Mouse (Mus musculus) embryonic facial prominence, embryonic 11.5 days (tissue): ENCODE data around the gene Dync1li2. TPM values are rescaled to one million over a fixed set of nuclear protein-coding genes. Genes with fewer than 3 reads are reported as not detected.

Experiments
- ATAC-seq: fragments of 200-750 bp; cut with Nextera tagmentation; replicated peaks from 2 replicates; pipeline ENCODE4 v1.8.0; 2017; ENCODE audit warnings: low read depth; ENCODE audit not compliant: insufficient number of reproducible peaks, low FRiP score, low TSS enrichment
- DNase-seq: peaks from one replicate; pipeline ENCODE4 v3.0.0-alpha.2; 2015; ENCODE audit warnings: low spot score
- H3K27ac ChIP-seq: fragments of 300-500 bp; sonication (generic); replicated peaks from 2 replicates; pipeline ENCODE4 v1.5.1; 2014; ENCODE audit warnings: mild to moderate bottlenecking, low read depth, low read length, control low read depth
- H3K27me3 ChIP-seq: fragments of 300-500 bp; sonication (generic); 2 replicates; pipeline ENCODE4 v1.6.1; 2014; ENCODE audit warnings: mild to moderate bottlenecking, low read length, moderate library complexity, mixed read lengths; ENCODE audit not compliant: control insufficient read depth, insufficient read depth
- H3K36me3 ChIP-seq: fragments of 300-500 bp; sonication (generic); replicated peaks from 2 replicates; pipeline ENCODE4 v1.6.1; 2014; ENCODE audit warnings: low read depth, mild to moderate bottlenecking, low read length, moderate library complexity, mixed read lengths; ENCODE audit not compliant: control insufficient read depth, insufficient read depth
- H3K4me1 ChIP-seq: fragments of 300-500 bp; sonication (generic); 2 replicates; pipeline ENCODE4 v1.6.1; 2014; ENCODE audit warnings: low read length, mixed read lengths; ENCODE audit not compliant: control insufficient read depth, insufficient read depth
- H3K4me2 ChIP-seq: fragments of 300-500 bp; sonication (generic); 2 replicates; pipeline ENCODE4 v1.6.1; 2014; ENCODE audit warnings: low read depth, mild to moderate bottlenecking, control low read depth, low read length, moderate library complexity
- H3K4me3 ChIP-seq: fragments of 300-500 bp; sonication (generic); 2 replicates; pipeline ENCODE4 v1.5.1; 2014; ENCODE audit warnings: low read depth, low read length, control low read depth
- H3K9ac ChIP-seq: fragments of 300-500 bp; sonication (generic); replicated peaks from 2 replicates; pipeline ENCODE4 v1.6.1; 2014; ENCODE audit warnings: mild to moderate bottlenecking, control low read depth, low read length
- H3K9me3 ChIP-seq: fragments of 300-500 bp; sonication (generic); replicated peaks from 2 replicates; pipeline ENCODE4 v1.6.1; 2016; ENCODE audit warnings: mild to moderate bottlenecking, low read length, inconsistent platforms, mixed read lengths; ENCODE audit not compliant: control insufficient read depth
- WGBS: fragments of 180-500 bp; shearing (Covaris S2); extraction: QIAGEN DNeasy Blood & Tissue Kit; methylation state at CpG from one replicate; pipeline ENCODE4 v1.1.7; 2014; 5-methylcytosine and 5-hydroxymethylcytosine counted together
- polyA plus RNA-seq: library from polyadenylated mRNA; unstranded; fragments of >200 nt; fragmentation: Nextera tagmentation; extraction: Ambion mirVana; gene quantifications from 2 replicates; pipeline ENCODE4 v1.2.1, GENCODE M21; 2014

Gene Dync1li2
- polyA plus RNA-seq, result 63.1 and 66.6 TPM in 2 replicates

GRCm38 (mm10) chr8:104442299-104443124 is at the start of gene Dync1li2:
TSS of gene Dync1li2 (minus strand) at chr8:104443047.
- Histone ChIP-seq H3K4me2 (peak within 1 kb of the TSS; percentile 72), H3K4me1 (no peaks in the 10 kb centered on the region), H3K9ac (peak within 1 kb of the TSS; percentile 96), H3K9me3 (no peaks in the 10 kb centered on the region), H3K27me3 (no peaks in the 10 kb centered on the region), H3K27ac (peak within 1 kb of the TSS; percentile 86), H3K4me3 (peak within 1 kb of the TSS; percentile 91), H3K36me3 (peaks cover 10% of the 10 kb centered on the region)
- DNase-seq (peak; percentile 89), ATAC-seq (peak; percentile 87)
- WGBS, result under 1% methylated on average over 71 of the region's 75 CpGs

- Histone ChIP-seq H3K27me3 (no peaks in the 10 kb centered on the region), H3K9me3 (no peaks in the 10 kb centered on the region), H3K4me1 (no peaks in the 10 kb centered on the region), H3K9ac (no peak overlapping the region), H3K4me2 (no peak overlapping the region), H3K27ac (no peak overlapping the region), H3K4me3 (no peak overlapping the region), H3K36me3 (no peaks in the 10 kb centered on the region)
- WGBS, result 54% methylated on average over 1 of the region's 1 CpGs
- ATAC-seq, result no peak
- DNase-seq, result no peak
Measured at GRCm38 (mm10) chr8:104479091-104479490, 36.2 kb upstream of the Dync1li2 start.

- no peaks in the 10 kb centered on the region for H3K36me3 ChIP-seq
- no peak overlapping the region for H3K4me3 ChIP-seq
- H3K4me1 ChIP-seq, result no peaks in the 10 kb centered on the region
- no peak overlapping the region for H3K9ac ChIP-seq
- WGBS, result 78% methylated on average over 3 of the region's 3 CpGs
- H3K9me3 ChIP-seq, result no peaks in the 10 kb centered on the region
- no peaks in the 10 kb centered on the region for H3K27me3 ChIP-seq
- no peak overlapping the region for H3K4me2 ChIP-seq
- ATAC-seq (no peak), DNase-seq (no peak)
- no peak overlapping the region for H3K27ac ChIP-seq
Measured at GRCm38 (mm10) chr8:104472465-104472864, 29.6 kb upstream of the Dync1li2 start.

GRCm38 (mm10) chr8:104467463-104467862 is 24.6 kb upstream of the Dync1li2 start:
- Histone ChIP-seq H3K27me3 (no peaks in the 10 kb centered on the region), H3K4me1 (no peaks in the 10 kb centered on the region), H3K9ac (no peak overlapping the region), H3K4me3 (no peak overlapping the region), H3K27ac (no peak overlapping the region), H3K4me2 (no peak overlapping the region), H3K36me3 (no peaks in the 10 kb centered on the region), H3K9me3 (no peaks in the 10 kb centered on the region)
- DNase-seq (no peak), ATAC-seq (no peak)
- WGBS, result 77% methylated on average over 2 of the region's 2 CpGs

- DNase-seq (no peak), ATAC-seq (no peak)
- H3K27ac ChIP-seq, result no peak overlapping the region
- no peak overlapping the region for H3K4me3 ChIP-seq
- no peaks in the 10 kb centered on the region for H3K9me3 ChIP-seq
- no peaks in the 10 kb centered on the region for H3K4me1 ChIP-seq
- H3K4me2 ChIP-seq, result no peak overlapping the region
- no peaks in the 10 kb centered on the region for H3K36me3 ChIP-seq
- H3K27me3 ChIP-seq, result no peaks in the 10 kb centered on the region
- 90% methylated on average over 3 of the region's 3 CpGs for WGBS
- no peak overlapping the region for H3K9ac ChIP-seq
Measured at GRCm38 (mm10) chr8:104452177-104452576, 9.3 kb upstream of the Dync1li2 start.

- Histone ChIP-seq H3K4me3 (no peak overlapping the region), H3K36me3 (no peaks in the 10 kb centered on the region), H3K9me3 (no peaks in the 10 kb centered on the region), H3K4me2 (no peak overlapping the region), H3K9ac (no peak overlapping the region), H3K4me1 (no peaks in the 10 kb centered on the region), H3K27me3 (no peaks in the 10 kb centered on the region), H3K27ac (no peak overlapping the region)
- ATAC-seq, result no peak
- WGBS, result 87% methylated on average over 3 of the region's 3 CpGs
- DNase-seq, result no peak
Measured at GRCm38 (mm10) chr8:104448796-104449195, 5.9 kb upstream of the Dync1li2 start.

GRCm38 (mm10) chr8:104446016-104446415 is 3.2 kb upstream of the Dync1li2 start:
- WGBS, result 79% methylated on average over 3 of the region's 3 CpGs
- Histone ChIP-seq H3K9ac (no peak overlapping the region), H3K4me2 (no peak overlapping the region), H3K27ac (no peak overlapping the region), H3K4me3 (no peak overlapping the region), H3K27me3 (no peaks in the 10 kb centered on the region), H3K36me3 (no peaks in the 10 kb centered on the region), H3K9me3 (no peaks in the 10 kb centered on the region), H3K4me1 (no peaks in the 10 kb centered on the region)
- ATAC-seq, result no peak
- DNase-seq, result no peak

GRCm38 (mm10) chr8:104445248-104445647 is 2.4 kb upstream of the Dync1li2 start:
- no peaks in the 10 kb centered on the region for H3K4me1 ChIP-seq
- DNase-seq (no peak), ATAC-seq (no peak)
- H3K9ac ChIP-seq, result no peak overlapping the region
- no peak overlapping the region for H3K27ac ChIP-seq
- no peaks in the 10 kb centered on the region for H3K36me3 ChIP-seq
- H3K27me3 ChIP-seq, result no peaks in the 10 kb centered on the region
- WGBS, result 53% methylated on average over 6 of the region's 6 CpGs
- H3K4me3 ChIP-seq, result no peak overlapping the region
- no peaks in the 10 kb centered on the region for H3K9me3 ChIP-seq
- H3K4me2 ChIP-seq, result no peak overlapping the region
